Mouse (Mus musculus): ENCODE data around the gene Mtx1. TPM values are rescaled to one million over a fixed set of nuclear protein-coding genes. Genes with fewer than 3 reads are reported as not detected.
A peak's percentile ranks its signal among the peaks of the same experiment; 100 is the strongest.

Gene Mtx1
- 250 and 265 TPM in 2 replicates for polyA plus RNA-seq (2016; fragmentation: Nextera tagmentation; extraction: Ambion mirVana)

DNA sequence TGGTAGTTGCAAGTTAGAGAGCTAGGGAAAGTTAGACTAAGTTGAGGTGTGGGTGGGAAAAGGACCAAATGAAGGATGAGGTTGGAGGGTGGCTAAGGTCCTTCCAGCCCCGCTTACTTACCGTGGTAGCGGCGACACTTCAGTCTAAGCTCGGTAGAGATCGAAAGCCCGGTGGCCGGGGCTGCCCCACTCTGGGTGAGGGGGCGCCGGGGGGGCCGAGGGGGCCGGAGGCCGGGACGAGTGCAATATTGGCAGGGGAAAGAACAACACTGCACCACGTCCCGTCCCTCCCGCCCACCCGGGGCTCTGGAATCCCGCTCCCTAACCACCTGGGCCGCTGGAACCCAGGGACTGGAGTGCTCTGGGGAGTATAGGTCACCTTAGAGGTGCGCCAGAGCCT is at the start of gene Mtx1:
Gene Mtx1, minus strand, starts transcription at position 189 of the 400 bp plus-strand sequence.
- no peak for DNase-seq (ENCODE audit: low spot score)
- peak within 1 kb of the TSS; percentile 66 for H3K4me3 ChIP-seq
- WGBS = under 1% methylated on average over 21 of the region's 21 CpGs
- H3K36me3 ChIP-seq = peaks cover 30% of the 10 kb centered on the region
- peak within 1 kb of the TSS; percentile 87 for H3K27ac ChIP-seq
- H3K9me3 ChIP-seq (replicated peaks) = no peaks in the 10 kb centered on the region
- H3K4me1 ChIP-seq = peaks cover 45% of the 10 kb centered on the region
- peaks cover 60% of the 10 kb centered on the region for H3K27me3 ChIP-seq (ENCODE audit: low read depth, poor library complexity, severe bottlenecking)

GRCm38 (mm10) chr3:89276061-89276460 is 49.2 kb upstream of the Mtx1 start:
- DNase-seq (ENCODE audit: low spot score) = no peak
- peaks cover 42% of the 10 kb centered on the region for H3K27me3 ChIP-seq (ENCODE audit: low read depth, poor library complexity, severe bottlenecking)
- no peak overlapping the region for H3K27ac ChIP-seq
- no peaks in the 10 kb centered on the region for H3K9me3 ChIP-seq (replicated peaks)
- peaks cover 53% of the 10 kb centered on the region for H3K4me1 ChIP-seq
- no peak overlapping the region for H3K4me3 ChIP-seq
- peaks cover 20% of the 10 kb centered on the region for H3K36me3 ChIP-seq
- 95% methylated on average over 13 of the region's 13 CpGs for WGBS

GRCm38 (mm10) chr3:89271760-89272159 is 44.9 kb upstream of the Mtx1 start:
- WGBS = 83% methylated on average over 6 of the region's 6 CpGs
- Histone ChIP-seq H3K9me3 (replicated peaks) (no peaks in the 10 kb centered on the region), H3K36me3 (peaks cover 34% of the 10 kb centered on the region), H3K4me1 (peaks cover 49% of the 10 kb centered on the region), H3K27ac (no peak overlapping the region), H3K4me3 (no peak overlapping the region), H3K27me3 (ENCODE audit: low read depth, poor library complexity, severe bottlenecking) (0 out of 2 replicates have a peak, but pooled peaks cover 1% of the 10 kb centered on the region)
- no peak for DNase-seq (ENCODE audit: low spot score)

DNA sequence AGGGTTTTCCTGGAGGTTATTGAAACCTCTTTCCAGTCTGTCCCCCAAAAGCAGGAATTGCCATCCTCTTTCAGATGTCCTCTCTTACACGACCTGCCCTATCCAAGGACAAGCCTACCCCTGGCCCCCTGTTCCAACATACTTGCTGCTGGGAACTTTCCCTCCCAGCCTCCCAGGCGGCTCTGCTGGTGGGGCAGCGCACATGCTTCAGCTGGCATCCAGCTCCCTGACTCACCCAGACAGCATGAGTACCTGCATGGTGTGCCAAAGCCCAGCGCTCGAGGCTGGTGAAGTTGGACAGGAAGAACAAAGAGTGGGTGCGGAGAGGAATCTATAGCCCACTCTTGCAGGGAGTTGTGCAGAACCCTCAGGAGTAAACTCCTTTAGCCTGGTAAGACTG is 44.0 kb upstream of the Mtx1 start:
- no peaks in the 10 kb centered on the region for H3K27me3 ChIP-seq (ENCODE audit: low read depth, poor library complexity, severe bottlenecking)
- H3K4me3 ChIP-seq = peak overlapping the region; percentile 54
- H3K36me3 ChIP-seq = peaks cover 34% of the 10 kb centered on the region
- H3K27ac ChIP-seq = peak overlapping the region; percentile 83
- H3K9me3 ChIP-seq (replicated peaks) = no peaks in the 10 kb centered on the region
- WGBS = 74% methylated on average over 6 of the region's 6 CpGs
- H3K4me1 ChIP-seq = peaks cover 55% of the 10 kb centered on the region
- no peak for DNase-seq (ENCODE audit: low spot score)

DNA sequence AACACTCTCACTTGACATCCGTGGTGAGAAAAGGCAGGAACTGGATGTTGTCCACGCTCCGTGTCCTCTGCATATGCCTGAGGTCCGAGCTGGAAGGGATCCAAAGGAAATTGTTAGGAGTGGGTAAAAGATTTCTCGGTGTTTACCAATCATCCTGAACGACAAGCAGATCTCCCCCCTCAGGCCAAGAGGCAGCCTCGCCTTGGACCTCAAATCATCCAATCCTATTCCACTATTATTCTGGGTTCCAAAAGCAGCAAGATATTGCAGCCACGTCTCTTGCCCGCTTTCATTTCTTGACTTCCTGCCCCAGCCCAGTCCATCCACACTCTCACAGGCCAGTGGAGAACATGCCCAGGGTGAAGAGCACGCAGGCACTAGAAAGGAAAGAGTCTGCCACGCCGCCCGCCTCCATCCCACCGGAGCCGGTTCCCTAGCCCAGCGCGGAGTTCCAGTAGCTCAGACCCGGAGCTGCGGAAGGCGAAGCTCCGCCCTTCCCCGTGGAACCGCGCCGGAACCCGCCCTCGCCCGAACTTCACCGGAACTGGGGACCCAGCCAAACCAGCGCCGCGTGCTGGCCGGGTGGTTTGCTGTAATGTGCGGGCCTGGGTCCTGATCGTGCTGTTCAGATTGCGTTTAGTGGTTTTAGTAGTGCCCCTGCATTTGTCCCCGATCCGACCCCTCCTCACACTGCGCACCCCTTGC is 43.3 kb upstream of the Mtx1 start, which contains the start of gene Slc50a1:
Gene Slc50a1, minus strand, starts transcription at position 520 of the 705 bp plus-strand sequence.
- peaks cover 56% of the 10 kb centered on the region for H3K4me1 ChIP-seq
- no peaks in the 10 kb centered on the region for H3K9me3 ChIP-seq (replicated peaks)
- H3K4me3 ChIP-seq = peak within 1 kb of the TSS; percentile 54
- 9% methylated on average over 39 of the region's 39 CpGs for WGBS
- H3K27ac ChIP-seq = peak within 1 kb of the TSS; percentile 83
- DNase-seq (ENCODE audit: low spot score) = peak; percentile 86
- H3K36me3 ChIP-seq = peaks cover 30% of the 10 kb centered on the region
- H3K27me3 ChIP-seq (ENCODE audit: low read depth, poor library complexity, severe bottlenecking) = no peaks in the 10 kb centered on the region

- no peaks in the 10 kb centered on the region for H3K27me3 ChIP-seq (ENCODE audit: low read depth, poor library complexity, severe bottlenecking)
- H3K4me1 ChIP-seq = peaks cover 56% of the 10 kb centered on the region
- DNase-seq (ENCODE audit: low spot score) = no peak
- H3K27ac ChIP-seq = 0 out of 2 replicates have a peak overlapping the region, but pooled peaks have one; percentile 5
- H3K9me3 ChIP-seq (replicated peaks) = no peaks in the 10 kb centered on the region
- 49% methylated on average over 8 of the region's 8 CpGs for WGBS
- H3K36me3 ChIP-seq = peaks cover 26% of the 10 kb centered on the region
- H3K4me3 ChIP-seq = 0 out of 2 replicates have a peak overlapping the region, but pooled peaks have one; percentile 54
Observed at GRCm38 (mm10) chr3:89268916-89269315, 42.0 kb upstream of the Mtx1 start.

DNA sequence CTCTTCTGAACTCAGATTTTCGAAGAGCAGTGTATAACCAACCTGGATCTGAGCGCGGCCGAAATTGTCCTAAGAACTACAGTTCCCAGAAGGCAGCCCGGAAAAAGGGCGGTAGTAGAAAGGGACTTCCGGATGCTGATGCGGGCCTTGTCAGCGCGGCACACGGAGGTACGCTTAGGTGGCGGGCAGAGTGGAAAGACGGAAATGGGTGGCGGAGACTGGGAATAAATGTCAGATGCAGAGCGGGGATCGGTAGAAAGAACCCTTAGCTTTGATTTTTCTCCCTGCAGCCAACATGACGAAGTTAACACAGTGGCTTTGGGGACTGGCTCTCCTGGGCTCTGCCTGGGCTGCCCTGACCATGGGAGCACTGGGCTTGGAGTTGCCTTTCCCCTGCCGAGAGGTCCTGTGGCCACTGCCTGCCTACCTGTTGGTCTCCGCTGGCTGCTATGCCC is 39.6 kb upstream of the Mtx1 start:
- H3K4me3 ChIP-seq = peak overlapping the region; percentile 64
- H3K27me3 ChIP-seq (ENCODE audit: low read depth, poor library complexity, severe bottlenecking) = no peaks in the 10 kb centered on the region
- WGBS = under 1% methylated on average over 20 of the region's 20 CpGs
- peaks cover 15% of the 10 kb centered on the region for H3K36me3 ChIP-seq
- H3K9me3 ChIP-seq (replicated peaks) = no peaks in the 10 kb centered on the region
- peak overlapping the region; percentile 85 for H3K27ac ChIP-seq
- H3K4me1 ChIP-seq = peaks cover 59% of the 10 kb centered on the region
- DNase-seq (ENCODE audit: low spot score) = peak; percentile 85

DNA sequence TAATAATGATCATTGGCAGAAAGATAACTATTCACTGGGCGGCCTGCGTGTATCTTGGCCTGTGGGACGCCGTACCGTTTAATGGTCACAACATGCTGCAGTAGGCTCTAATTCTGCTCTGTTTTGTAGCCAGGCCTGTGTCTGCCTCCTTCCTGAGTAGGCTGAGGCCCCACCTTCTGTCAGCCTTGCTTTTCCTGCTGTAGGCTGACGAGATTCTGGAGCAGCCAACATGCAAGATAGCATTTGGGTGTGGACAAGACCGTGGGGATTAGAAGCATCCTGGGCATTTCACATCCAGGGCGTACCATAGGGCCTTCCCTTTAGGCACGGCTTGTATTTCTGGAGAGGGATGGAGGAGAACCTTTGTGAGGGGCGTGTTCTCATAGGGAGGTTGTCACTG is 35.5 kb upstream of the Mtx1 start:
- H3K27ac ChIP-seq = 0 out of 2 replicates have a peak overlapping the region, but pooled peaks have one; percentile 8
- 70% methylated on average over 10 of the region's 10 CpGs for WGBS
- H3K4me3 ChIP-seq = no peak overlapping the region
- H3K9me3 ChIP-seq (replicated peaks) = no peaks in the 10 kb centered on the region
- H3K4me1 ChIP-seq = peaks cover 31% of the 10 kb centered on the region
- no peak for DNase-seq (ENCODE audit: low spot score)
- H3K27me3 ChIP-seq (ENCODE audit: low read depth, poor library complexity, severe bottlenecking) = 0 out of 2 replicates have a peak, but pooled peaks cover 10% of the 10 kb centered on the region
- H3K36me3 ChIP-seq = no peaks in the 10 kb centered on the region

- no peak overlapping the region for H3K4me3 ChIP-seq
- DNase-seq (ENCODE audit: low spot score) = no peak
- no peaks in the 10 kb centered on the region for H3K36me3 ChIP-seq
- H3K9me3 ChIP-seq (replicated peaks) = no peaks in the 10 kb centered on the region
- no peak overlapping the region for H3K27ac ChIP-seq
- WGBS = 81% methylated on average over 3 of the region's 3 CpGs
- peaks cover 14% of the 10 kb centered on the region; the same call in 1 of the 2 replicates for H3K4me1 ChIP-seq
- H3K27me3 ChIP-seq (ENCODE audit: low read depth, poor library complexity, severe bottlenecking) = 0 out of 2 replicates have a peak, but pooled peaks cover 10% of the 10 kb centered on the region
Observed at GRCm38 (mm10) chr3:89260211-89260610, 33.3 kb upstream of the Mtx1 start.

- H3K9me3 ChIP-seq (replicated peaks) = no peaks in the 10 kb centered on the region
- no peak for DNase-seq (ENCODE audit: low spot score)
- H3K4me3 ChIP-seq = no peak within 1 kb of the TSS
- 52% methylated on average over 7 of the region's 7 CpGs for WGBS
- 0 out of 2 replicates have a peak, but pooled peaks cover 10% of the 10 kb centered on the region for H3K27me3 ChIP-seq (ENCODE audit: low read depth, poor library complexity, severe bottlenecking)
- no peak within 1 kb of the TSS for H3K27ac ChIP-seq
- peaks cover 14% of the 10 kb centered on the region; the same call in 1 of the 2 replicates for H3K4me1 ChIP-seq
- H3K36me3 ChIP-seq = no peaks in the 10 kb centered on the region
Observed at GRCm38 (mm10) chr3:89259076-89259475, 32.2 kb upstream of the Mtx1 start, which contains the start of gene Dpm3. Dpm3 (plus strand) TSS chr3:89259358.

DNA sequence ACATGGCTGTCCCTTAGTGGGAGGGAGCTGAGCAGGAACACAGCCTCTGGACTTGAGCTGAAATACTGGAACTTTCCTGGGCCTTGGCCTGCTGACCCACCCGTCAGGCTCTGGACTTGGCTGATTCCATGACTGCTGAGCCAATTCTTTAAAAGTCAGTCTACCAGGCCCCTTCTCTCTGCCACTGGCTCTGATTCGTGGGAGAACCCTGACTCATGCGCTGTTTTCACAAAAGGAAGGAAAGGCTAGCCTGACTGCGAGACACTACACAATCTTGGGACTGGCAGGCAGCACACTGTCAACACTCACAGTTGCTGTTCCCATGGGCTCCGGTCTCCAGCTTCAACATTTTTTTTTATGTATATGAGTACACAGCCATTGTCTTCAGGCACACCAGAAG is 29.3 kb upstream of the Mtx1 start:
- Histone ChIP-seq H3K36me3 (no peaks in the 10 kb centered on the region), H3K4me1 (peaks cover 30% of the 10 kb centered on the region), H3K27me3 (ENCODE audit: low read depth, poor library complexity, severe bottlenecking) (0 out of 2 replicates have a peak, but pooled peaks cover 18% of the 10 kb centered on the region), H3K4me3 (no peak overlapping the region), H3K27ac (no peak overlapping the region), H3K9me3 (replicated peaks) (no peaks in the 10 kb centered on the region)
- 89% methylated on average over 5 of the region's 5 CpGs for WGBS
- DNase-seq (ENCODE audit: low spot score) = no peak

GRCm38 (mm10) chr3:89254994-89255393 is 28.1 kb upstream of the Mtx1 start:
- Histone ChIP-seq H3K36me3 (0 out of 2 replicates have a peak, but pooled peaks cover under 1% of the 10 kb centered on the region), H3K4me1 (peaks cover 42% of the 10 kb centered on the region), H3K27ac (no peak overlapping the region), H3K9me3 (replicated peaks) (no peaks in the 10 kb centered on the region), H3K27me3 (ENCODE audit: low read depth, poor library complexity, severe bottlenecking) (0 out of 2 replicates have a peak, but pooled peaks cover 17% of the 10 kb centered on the region), H3K4me3 (no peak overlapping the region)
- DNase-seq (ENCODE audit: low spot score) = no peak
- WGBS = 91% methylated on average over 5 of the region's 5 CpGs

GRCm38 (mm10) chr3:89251365-89251895 is 24.5 kb upstream of the Mtx1 start:
- Histone ChIP-seq H3K36me3 (peaks cover 26% of the 10 kb centered on the region), H3K9me3 (replicated peaks) (no peaks in the 10 kb centered on the region), H3K4me3 (peak overlapping the region; percentile 42), H3K27ac (peak overlapping the region; percentile 83), H3K27me3 (ENCODE audit: low read depth, poor library complexity, severe bottlenecking) (0 out of 2 replicates have a peak, but pooled peaks cover 8% of the 10 kb centered on the region), H3K4me1 (peaks cover 52% of the 10 kb centered on the region)
- peak; percentile 62 for DNase-seq (ENCODE audit: low spot score)
- WGBS = 7% methylated on average over 17 of the region's 17 CpGs
